Mouse (Mus musculus) thymus, adult 2 months (tissue): ENCODE results near the gene 4933424G06Rik.

Experiments
- CTCF ChIP-seq: fragments of 200-500 bp; IDR thresholded peaks from 2 replicates; pipeline ENCODE4 v1.5.1; 2012; ENCODE audit warnings: mild to moderate bottlenecking, control low read depth, low read length, moderate library complexity, borderline replicate concordance; ENCODE audit not compliant: control insufficient read depth, poor library complexity, insufficient read depth; ENCODE audit errors: extremely low read depth
- POLR2A ChIP-seq: fragments of 200-500 bp; IDR thresholded peaks from 2 replicates; pipeline ENCODE4 v1.6.1; 2012; ENCODE audit warnings: mild to moderate bottlenecking, low read length, control low read depth, moderate library complexity; ENCODE audit not compliant: control insufficient read depth, poor library complexity, insufficient read depth; ENCODE audit errors: extremely low read depth

GRCm38 (mm10) chr1:36745661-36746060, 35.7 kb downstream of the 4933424G06Rik start:
- TF ChIP-seq CTCF (no peak), POLR2A (no peak)
